Mouse (Mus musculus): ENCODE data around the gene Abca1. TPM values are rescaled to one million over a fixed set of nuclear protein-coding genes. Genes with fewer than 3 reads are reported as not detected.
A peak's percentile ranks its signal among the peaks of the same experiment; 100 is the strongest.

Gene Abca1
- total RNA-seq, 2 experiments from 2014 or later = 13.6 to 19.7 TPM

DNA sequence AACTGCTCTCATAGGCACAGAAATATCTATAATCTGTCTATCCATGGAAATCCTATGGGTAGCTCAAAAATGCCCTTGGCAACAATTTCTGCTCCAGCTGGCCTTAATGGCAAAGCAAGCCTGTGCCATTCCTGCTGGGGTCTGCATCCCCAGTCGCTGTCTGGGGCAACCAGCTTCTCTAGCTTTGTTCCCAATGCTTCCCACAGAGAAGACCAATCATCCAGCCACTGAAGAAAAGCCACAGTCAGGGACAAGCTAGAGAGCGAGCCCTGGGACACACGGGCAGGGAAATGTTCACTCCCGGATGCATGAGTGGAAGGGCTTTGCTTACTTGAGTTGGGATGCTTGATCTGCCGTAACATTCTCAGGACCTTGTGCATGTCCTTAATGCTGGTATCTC is 32.4 kb downstream of the Abca1 start:
- intact Hi-C loops (cut with DNase I) = no loop called here
- no peak for DNase-seq (ENCODE audit: low spot score)

DNA sequence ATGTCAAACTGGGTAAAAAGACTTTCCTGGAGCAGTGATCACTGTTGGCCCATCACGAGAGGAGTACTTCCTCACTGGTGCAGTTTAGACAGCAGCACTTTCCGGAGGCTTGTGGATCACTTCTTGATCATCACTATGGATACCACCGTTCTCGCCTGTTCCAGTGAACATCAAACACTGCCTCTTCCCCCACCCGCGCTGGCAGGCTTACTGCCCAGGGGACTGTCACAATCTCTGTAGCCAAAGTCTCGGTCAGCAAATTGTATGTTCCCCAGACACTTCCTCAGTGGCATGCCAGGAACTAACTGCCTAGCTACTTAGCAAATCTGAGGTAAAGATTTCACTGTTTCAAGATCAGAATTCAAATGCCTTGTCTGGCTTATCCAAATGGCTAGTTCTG is 32.9 kb downstream of the Abca1 start:
- no peak for DNase-seq (ENCODE audit: low spot score)
- intact Hi-C loops (cut with DNase I) = no loop called here

DNA sequence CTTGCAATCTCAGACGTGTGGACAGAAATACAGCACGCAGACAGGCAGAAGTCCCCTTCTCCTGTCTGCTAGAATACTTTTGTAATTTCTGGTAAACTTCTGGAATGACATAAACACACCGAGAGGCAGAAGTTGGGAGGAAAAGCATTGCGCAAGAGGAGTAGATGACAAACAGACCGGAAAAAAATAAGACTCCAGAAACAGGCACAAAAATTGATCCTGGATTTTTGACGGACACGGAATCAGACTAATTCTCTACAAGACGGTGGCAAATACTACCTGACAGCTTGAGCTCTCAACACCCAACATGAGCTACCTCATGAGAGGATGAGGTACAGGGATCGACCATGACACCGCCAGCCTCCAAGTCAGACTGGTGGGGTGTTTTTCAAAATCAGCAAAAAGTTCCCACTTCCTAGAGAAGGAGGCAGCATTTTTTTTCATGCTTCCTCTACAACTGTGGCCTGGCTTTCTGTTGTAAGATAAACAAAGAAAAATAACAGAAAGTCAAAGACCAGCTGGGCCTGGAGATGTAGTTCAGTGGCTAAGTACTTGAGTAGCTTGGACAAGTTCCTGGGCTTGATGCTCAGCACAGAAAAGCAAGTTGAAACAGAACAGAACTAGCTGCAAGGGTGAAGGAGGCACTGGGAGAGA is 34.7 kb downstream of the Abca1 start:
- no peak for DNase-seq (ENCODE audit: low spot score)
- intact Hi-C loops (cut with DNase I) = loop anchor here (5.0 kb wide), 1 partner anchor 317 kb away; the partner anchor contains the start of gene Slc44a1

DNA sequence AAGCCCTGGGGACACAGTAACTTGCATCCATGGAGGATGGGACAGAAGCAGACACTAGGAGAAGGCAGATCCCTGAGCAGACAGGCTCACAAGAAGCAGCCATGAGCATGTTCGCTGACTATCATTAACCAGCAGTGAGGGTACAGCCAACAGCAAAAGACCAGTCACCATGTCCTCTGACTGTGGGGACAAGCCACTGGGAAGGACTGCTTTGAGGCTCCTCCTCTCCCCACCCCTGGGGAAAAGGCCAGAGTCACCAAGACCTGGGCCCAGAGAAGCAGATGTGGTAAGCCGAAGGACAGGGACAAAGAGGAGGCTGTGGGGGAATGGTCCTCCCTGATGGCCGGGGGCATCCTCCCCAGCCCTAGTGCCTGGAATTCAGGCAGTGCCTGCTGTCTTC is 37.4 kb downstream of the Abca1 start:
- intact Hi-C loops (cut with DNase I) = loop anchor here (5.0 kb wide), 1 partner anchor 320 kb away; the partner anchor contains the start of gene Slc44a1
- no peak for DNase-seq (ENCODE audit: low spot score)

- intact Hi-C loops (cut with DNase I) = loop anchor here (5.0 kb wide), 1 partner anchor 321 kb away; the partner anchor contains the start of gene Slc44a1
- DNase-seq (ENCODE audit: low spot score) = no peak
These were observed 38.0 kb downstream of the Abca1 start for GRCm38 (mm10) chr4:53121516-53122227.

DNA sequence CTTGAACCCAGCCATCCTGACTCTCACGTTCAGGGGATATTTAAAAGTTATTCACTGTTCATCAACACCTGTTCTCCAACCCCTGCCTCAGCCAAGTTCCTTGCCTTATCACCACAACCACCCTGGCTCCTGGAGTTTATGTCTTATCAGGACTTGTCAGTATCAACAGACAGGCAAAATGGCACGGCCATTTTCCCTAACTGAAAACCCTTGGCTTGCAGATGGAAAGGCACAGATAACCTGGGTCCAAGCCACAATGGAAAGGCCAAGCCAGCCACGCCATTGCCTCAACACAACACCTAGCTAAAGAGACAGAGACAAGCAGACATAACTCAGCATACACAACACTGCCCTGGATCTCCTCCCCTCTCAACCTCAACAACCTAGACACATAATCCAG is 38.6 kb downstream of the Abca1 start:
- intact Hi-C loops (cut with DNase I) = loop anchor here (5.0 kb wide), 1 partner anchor 321 kb away; the partner anchor contains the start of gene Slc44a1
- DNase-seq (ENCODE audit: low spot score) = no peak

GRCm38 (mm10) chr4:53120038-53120685 is 39.5 kb downstream of the Abca1 start:
- DNase-seq (ENCODE audit: low spot score) = no peak
- intact Hi-C loops (cut with DNase I) = loop anchor here (5.0 kb wide), 1 partner anchor 322 kb away; the partner anchor contains the start of gene Slc44a1

GRCm38 (mm10) chr4:53118643-53119042 is 41.1 kb downstream of the Abca1 start:
- DNase-seq (ENCODE audit: low spot score) = no peak
- intact Hi-C loops (cut with DNase I) = loop anchor here (2.0 to 5.0 kb wide), 3 partner anchors 40 to 99 kb away; partner anchors contain the start of gene Abca1

- DNase-seq (ENCODE audit: low spot score) = no peak
- intact Hi-C loops (cut with DNase I) = loop anchor here (2.0 to 5.0 kb wide), 3 partner anchors 41 to 100 kb away; partner anchors contain the start of gene Abca1
These were observed 42.1 kb downstream of the Abca1 start for GRCm38 (mm10) chr4:53117610-53118009.

DNA sequence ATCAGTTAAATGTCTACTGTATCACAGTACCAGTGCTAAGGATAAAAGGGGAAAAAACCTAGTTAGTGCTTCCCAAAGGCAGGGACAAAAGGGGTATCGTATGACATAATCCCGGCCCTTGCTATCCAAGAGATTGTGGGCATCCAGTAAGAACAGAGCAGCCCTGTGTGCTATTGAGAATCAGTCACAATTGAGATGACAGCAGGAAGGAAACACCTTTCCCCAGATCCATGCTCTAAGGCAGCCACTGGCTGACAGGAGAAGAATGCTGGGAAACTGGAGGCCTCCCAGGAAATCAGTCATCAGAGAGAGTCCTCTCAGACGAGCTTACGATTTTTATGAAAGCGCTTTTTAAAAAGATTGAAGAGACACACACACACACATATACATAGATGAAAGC is 42.6 kb downstream of the Abca1 start:
- intact Hi-C loops (cut with DNase I) = loop anchor here (5.0 kb wide), 2 partner anchors 80 to 100 kb away; no protein-coding TSS in a partner anchor
- DNase-seq (ENCODE audit: low spot score) = no peak

DNA sequence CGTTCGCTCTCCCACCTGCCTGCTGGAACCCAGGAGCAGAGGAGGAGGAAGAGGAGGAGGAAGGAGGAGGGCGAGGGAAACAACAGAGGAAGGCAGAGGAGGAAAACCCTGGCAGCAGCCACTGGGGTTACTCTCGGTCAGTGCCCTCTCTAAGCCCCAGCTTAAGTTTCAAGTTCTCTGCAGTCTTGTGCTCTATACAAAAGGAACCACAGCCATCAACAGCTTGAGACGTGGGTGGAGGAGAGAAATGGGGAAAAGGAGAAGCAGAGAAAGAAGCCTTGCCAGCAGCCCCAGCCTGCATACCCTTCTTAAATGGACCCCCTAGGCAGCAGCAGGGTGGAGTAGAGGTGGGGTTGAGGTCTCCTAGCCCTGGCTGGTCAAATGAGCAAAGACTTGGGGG is 43.8 kb downstream of the Abca1 start:
- intact Hi-C loops (cut with DNase I) = loop anchor here (5.0 kb wide), 2 partner anchors 81 to 101 kb away; no protein-coding TSS in a partner anchor
- DNase-seq (ENCODE audit: low spot score) = no peak

GRCm38 (mm10) chr4:53115410-53115809 is 44.3 kb downstream of the Abca1 start:
- intact Hi-C loops (cut with DNase I) = loop anchor here (5.0 kb wide), 2 partner anchors 82 to 102 kb away; no protein-coding TSS in a partner anchor
- DNase-seq (ENCODE audit: low spot score) = peak; percentile 36

GRCm38 (mm10) chr4:53111919-53112355 is 47.8 kb downstream of the Abca1 start:
- intact Hi-C loops (cut with DNase I) = loop anchor here (2.0 to 5.0 kb wide), 3 partner anchors 150 to 480 kb away; no protein-coding TSS in a partner anchor
- DNase-seq (ENCODE audit: low spot score) = peak; percentile 26

DNA sequence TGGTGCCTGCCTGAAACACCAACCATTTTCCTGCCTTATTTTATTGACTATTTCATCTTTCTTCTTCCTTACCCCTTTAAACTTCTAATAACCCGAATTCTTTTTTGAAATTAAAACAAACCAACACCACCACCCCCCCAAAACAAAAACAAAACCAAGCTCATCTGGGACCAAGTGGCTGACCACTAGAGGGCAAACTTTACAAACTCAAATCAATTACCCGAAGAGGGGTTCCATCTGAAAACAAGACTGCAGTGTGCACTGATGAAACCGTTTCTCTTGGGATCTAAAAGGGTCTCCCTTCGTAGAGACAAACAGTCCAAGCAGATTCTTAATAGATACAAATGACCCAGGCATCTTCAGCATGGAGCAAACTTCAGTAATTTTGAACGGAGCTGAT is 49.3 kb downstream of the Abca1 start:
- intact Hi-C loops (cut with DNase I) = loop anchor here (2.0 to 5.0 kb wide), 3 partner anchors 152 to 482 kb away; no protein-coding TSS in a partner anchor
- DNase-seq (ENCODE audit: low spot score) = no peak

- intact Hi-C loops (cut with DNase I) = no loop called here
- no peak for DNase-seq (ENCODE audit: low spot score)
These were observed 50.2 kb downstream of the Abca1 start for GRCm38 (mm10) chr4:53109381-53109928.

GRCm38 (mm10) chr4:53108194-53108593 is 51.5 kb downstream of the Abca1 start:
- intact Hi-C loops (cut with DNase I) = no loop called here
- peak; percentile 37 for DNase-seq (ENCODE audit: low spot score)

- intact Hi-C loops (cut with DNase I) = no loop called here
- DNase-seq (ENCODE audit: low spot score) = no peak
These were observed 53.0 kb downstream of the Abca1 start for GRCm38 (mm10) chr4:53106732-53107131.

DNA sequence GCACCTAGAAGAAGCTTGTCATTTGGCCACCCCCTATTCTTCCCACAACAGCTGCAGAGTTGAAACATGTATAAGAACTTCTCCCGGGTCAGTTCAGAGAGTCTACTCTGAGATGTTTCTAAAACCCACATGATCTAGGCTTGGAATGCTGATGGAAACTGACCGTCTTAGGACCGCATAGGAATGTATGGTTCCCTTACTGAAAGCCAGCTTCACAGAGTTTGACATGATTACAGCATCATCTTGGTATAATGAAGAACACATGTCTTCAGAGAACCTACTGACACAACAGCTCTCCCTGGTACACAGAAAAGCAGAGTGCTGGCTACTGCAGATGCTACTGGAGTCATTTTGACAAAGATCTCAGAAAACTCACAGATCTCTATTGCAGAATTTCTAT is 53.6 kb downstream of the Abca1 start:
- intact Hi-C loops (cut with DNase I) = no loop called here
- DNase-seq (ENCODE audit: low spot score) = no peak

GRCm38 (mm10) chr4:53104634-53105033 is 55.1 kb downstream of the Abca1 start:
- no peak for DNase-seq (ENCODE audit: low spot score)
- intact Hi-C loops (cut with DNase I) = no loop called here

GRCm38 (mm10) chr4:53102529-53102928 is 57.2 kb downstream of the Abca1 start:
- DNase-seq (ENCODE audit: low spot score) = no peak
- intact Hi-C loops (cut with DNase I) = no loop called here
